Mouse (Mus musculus) adrenal gland, adult 10 weeks (tissue): ENCODE measurements around the gene Rlbp1. TPM values are rescaled to one million over a fixed set of nuclear protein-coding genes. Genes with fewer than 3 reads are reported as not detected.

ENCODE experiments used
- polyA plus RNA-seq: library from polyadenylated mRNA; stranded (reverse); fragments of 350-450 nt; fragmentation: Illumina TruSeq; extraction: RNeasy Lipid Tissue Mini Kit (QIAGEN cat#74804); gene quantifications from one replicate; pipeline ENCODE4 v1.2.3, GENCODE M21; 2014; ENCODE audit warnings: low read depth, low replicate concordance

The Rlbp1 gene
- polyA plus RNA-seq: not detected

DNA sequence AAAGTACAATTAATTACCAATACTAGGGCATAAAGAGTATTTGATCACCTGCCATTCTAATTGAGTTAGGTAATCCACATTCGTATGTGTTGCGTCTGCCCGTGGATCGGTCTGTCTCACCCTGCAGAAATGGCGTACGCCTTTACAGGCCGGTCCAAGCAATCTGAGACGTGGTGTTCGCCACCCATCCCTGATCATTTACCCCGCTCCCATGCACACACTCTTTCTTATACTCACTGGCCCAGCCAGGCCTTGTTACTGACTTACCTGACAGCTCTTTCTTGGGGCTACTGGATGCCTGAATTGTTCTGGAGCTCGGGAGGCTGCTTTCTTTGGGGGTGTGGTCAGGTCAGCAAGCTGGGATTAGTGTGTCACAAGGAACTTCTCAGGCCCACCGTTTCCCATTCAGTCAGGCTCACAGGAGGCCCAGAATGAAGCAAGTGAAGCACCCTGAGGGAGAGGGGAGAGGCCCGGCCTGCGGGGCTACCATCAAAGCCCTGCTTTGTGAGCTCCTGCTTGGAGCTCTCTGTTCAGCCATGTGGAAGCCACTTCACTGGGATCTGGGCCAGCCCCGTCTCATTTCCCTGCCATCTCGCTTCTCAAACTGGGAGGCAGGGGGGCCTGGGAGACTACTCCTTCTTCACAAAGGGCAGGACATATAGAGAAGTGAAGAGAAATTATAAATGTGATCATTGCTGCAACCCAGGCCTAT, at the start of gene Rlbp1:
Gene Rlbp1 (minus strand): TSS at position 627 of the 712 bp plus-strand sequence.

DNA sequence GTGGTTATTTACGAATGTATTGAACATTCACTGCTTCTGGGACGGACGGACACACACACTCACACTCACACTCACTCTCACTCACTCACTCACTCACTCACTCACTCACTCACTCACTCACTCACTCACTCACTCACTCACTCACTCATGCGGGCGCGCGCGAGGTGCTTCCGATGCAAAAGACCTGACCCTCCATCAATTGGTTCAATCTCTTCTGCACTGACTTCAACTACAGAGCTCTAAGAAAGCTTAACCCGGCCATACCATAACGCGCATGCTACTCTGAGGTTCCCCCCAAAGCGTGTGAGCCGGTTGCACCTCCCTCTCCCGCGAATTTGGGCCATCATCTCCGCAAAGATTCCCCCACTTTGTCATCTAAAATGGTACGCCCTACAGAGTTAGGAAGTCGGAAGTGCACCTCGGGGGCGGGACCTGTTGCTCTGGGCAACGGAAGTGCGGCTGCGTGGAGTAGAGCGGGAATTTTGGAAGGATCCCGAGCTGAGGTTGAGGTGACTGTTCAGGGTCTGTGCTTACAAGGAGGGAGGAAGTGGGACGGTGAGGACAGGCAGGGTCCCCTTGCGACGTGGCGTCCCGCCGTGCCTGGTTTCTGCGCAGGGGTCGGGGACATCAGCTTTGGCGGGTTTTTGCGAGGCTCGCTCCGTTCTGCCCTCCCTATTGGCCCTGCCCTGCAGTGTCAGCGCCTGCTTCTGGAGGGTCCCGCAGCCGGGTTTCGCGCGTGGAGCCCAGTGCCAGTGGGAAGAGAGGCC, 5.2 kb upstream of the Rlbp1 start, which contains the start of gene Fanci:
Gene Fanci (plus strand): TSS at position 47 of the 767 bp plus-strand sequence.

Other genes starting within 250 kb of the Rlbp1 start
- 4.4 TPM for gene Mfge8, start 238.0 kb downstream of the Rlbp1 start, polyA plus RNA-seq
- 580 TPM for gene Abhd2, start 113.8 kb downstream of the Rlbp1 start, polyA plus RNA-seq
- 0.87 TPM for gene Fanci, start 4.9 kb upstream of the Rlbp1 start, polyA plus RNA-seq
- gene Polg, start 79.3 kb upstream of the Rlbp1 start, polyA plus RNA-seq: 55.3 TPM
- gene Rhcg, start 230.6 kb upstream of the Rlbp1 start, polyA plus RNA-seq: 1.9 TPM